Mouse (Mus musculus) embryonic fibroblast, embryonic 13.5 days (primary cell): ENCODE measurements around the gene Grid2. TPM values are rescaled to one million over a fixed set of nuclear protein-coding genes. Genes with fewer than 3 reads are reported as not detected.

Source experiments
- H3K27ac ChIP-seq: 2 replicates; pipeline ENCODE4 v1.5.1; 2012; ENCODE audit warnings: low read length, control low read depth, inconsistent platforms; ENCODE audit not compliant: insufficient read depth
- H3K4me1 ChIP-seq: 2 replicates; pipeline ENCODE4 v1.6.1; 2011; ENCODE audit warnings: low read length; ENCODE audit not compliant: control insufficient read depth, insufficient read depth
- H3K4me3 ChIP-seq: 2 replicates; pipeline ENCODE4 v1.5.1; 2011; ENCODE audit warnings: mild to moderate bottlenecking, control low read depth, low read length; ENCODE audit not compliant: insufficient read depth
- CTCF ChIP-seq: IDR thresholded peaks from 2 replicates; pipeline ENCODE4 v1.5.1; 2011; ENCODE audit warnings: mild to moderate bottlenecking, control low read depth, low read length, moderate library complexity, borderline replicate concordance; ENCODE audit not compliant: insufficient read depth
- POLR2A ChIP-seq: IDR thresholded peaks from 2 replicates; pipeline ENCODE4 v1.6.1; 2011; ENCODE audit warnings: low read depth, mild to moderate bottlenecking, control low read depth, low read length, moderate library complexity
- polyA plus RNA-seq: library from polyadenylated mRNA; stranded (reverse); fragments of >200 nt; gene quantifications from 2 replicates; pipeline ENCODE4 v1.2.4, GENCODE M21; 2011; ENCODE audit warnings: low read depth; ENCODE audit not compliant: missing spikeins, insufficient read length

Grid2 gene
- polyA plus RNA-seq, 1 experiment: 1.8 TPM

DNA sequence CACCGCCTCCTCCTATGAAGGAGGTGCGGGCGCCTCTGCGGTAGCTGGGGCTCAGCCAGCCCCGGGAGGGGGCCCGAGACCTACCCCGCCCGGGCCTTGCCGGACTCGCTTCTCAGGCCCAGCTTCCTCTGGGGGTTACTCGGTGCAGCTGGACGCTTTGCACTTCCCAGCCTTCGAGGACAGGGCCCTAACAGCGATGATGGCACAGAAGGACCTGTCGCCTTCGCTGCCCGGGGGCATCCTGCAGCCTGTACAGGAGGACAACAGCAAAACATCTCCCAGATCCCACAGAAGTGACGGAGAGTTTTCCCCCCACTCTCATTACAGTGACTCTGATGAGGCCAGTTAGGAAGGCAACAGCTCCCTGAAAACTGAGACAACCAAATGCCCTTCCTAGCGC lies 1474.4 kb downstream of the Grid2 start:
- H3K4me1 ChIP-seq: no peaks in the 10 kb centered on the region
- no peak for TF ChIP-seq POLR2A
- no peak for TF ChIP-seq CTCF
- no peak overlapping the region for H3K27ac ChIP-seq
- 0 out of 2 replicates have a peak overlapping the region, but pooled peaks have one; percentile 6 for H3K4me3 ChIP-seq

- no peaks in the 10 kb centered on the region for H3K4me1 ChIP-seq
- TF ChIP-seq CTCF: no peak
- TF ChIP-seq POLR2A: no peak
- H3K4me3 ChIP-seq: no peak overlapping the region
- H3K27ac ChIP-seq: no peak overlapping the region
These were observed 1474.9 kb downstream of the Grid2 start for GRCm38 (mm10) chr6:64730506-64731020.

GRCm38 (mm10) chr6:64731126-64731525 lies 1475.5 kb downstream of the Grid2 start:
- no peak overlapping the region for H3K4me3 ChIP-seq
- H3K4me1 ChIP-seq: no peaks in the 10 kb centered on the region
- TF ChIP-seq CTCF (no peak), POLR2A (no peak)
- no peak overlapping the region for H3K27ac ChIP-seq

DNA sequence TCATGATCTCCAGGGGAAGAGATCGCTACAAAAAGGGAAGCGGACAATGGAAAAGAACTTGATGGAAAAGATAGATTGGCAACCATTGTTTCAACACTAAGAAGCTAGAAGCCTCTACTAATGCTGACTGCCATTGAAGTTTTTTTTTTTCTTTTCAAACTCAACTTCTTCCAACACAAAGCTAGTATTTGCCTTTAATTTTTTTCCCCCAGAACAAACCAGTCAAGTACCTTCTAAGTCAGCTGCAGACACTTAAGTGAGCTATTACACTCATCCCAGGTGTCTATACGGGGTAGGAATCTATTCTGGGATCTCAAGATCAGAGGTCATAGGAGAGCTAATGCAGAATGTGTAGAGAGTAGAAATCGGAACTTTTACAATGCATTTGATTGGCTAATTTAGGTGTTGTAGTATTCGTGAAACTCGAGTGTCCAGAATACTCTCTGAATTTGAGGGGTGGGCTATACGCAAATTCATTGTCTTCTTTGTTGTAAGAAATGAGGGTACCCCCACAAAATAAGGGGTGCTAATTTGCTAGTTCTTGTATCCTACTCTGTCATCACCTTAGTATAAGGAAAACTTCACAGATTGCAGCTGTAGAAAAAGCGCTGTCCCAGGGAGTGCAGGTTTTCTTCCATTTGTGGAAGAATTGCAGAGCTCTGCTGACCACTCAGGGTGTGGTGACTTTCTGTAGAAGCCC lies 1476.1 kb downstream of the Grid2 start:
- Histone ChIP-seq H3K4me3 (no peak overlapping the region), H3K4me1 (no peaks in the 10 kb centered on the region)
- TF ChIP-seq POLR2A (no peak), CTCF (no peak)

DNA sequence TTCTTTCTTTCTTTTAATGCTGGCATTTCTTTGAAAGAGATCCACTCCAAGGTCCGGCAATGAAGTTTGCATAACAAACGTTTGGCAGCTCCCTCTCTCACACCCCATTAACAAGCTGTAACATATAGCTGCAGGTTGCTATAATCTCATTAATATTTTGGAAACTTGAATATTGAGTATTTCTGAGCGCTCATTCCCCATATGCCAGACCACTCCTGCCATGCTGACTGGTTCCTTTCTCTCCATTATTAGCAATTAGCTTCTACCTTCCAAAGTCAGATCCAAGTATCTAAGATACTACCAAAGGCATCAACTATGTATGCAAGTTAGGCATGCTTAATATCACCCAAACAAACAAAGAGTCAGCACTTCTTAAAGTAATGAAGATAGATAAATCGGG lies 1477.6 kb downstream of the Grid2 start:
- Histone ChIP-seq H3K27ac (no peak overlapping the region), H3K4me1 (no peaks in the 10 kb centered on the region), H3K4me3 (no peak overlapping the region)
- TF ChIP-seq CTCF (no peak), POLR2A (no peak)

More for the DNA sequence above, 1476.1 kb downstream of the Grid2 start:
- no peak overlapping the region for H3K27ac ChIP-seq

DNA sequence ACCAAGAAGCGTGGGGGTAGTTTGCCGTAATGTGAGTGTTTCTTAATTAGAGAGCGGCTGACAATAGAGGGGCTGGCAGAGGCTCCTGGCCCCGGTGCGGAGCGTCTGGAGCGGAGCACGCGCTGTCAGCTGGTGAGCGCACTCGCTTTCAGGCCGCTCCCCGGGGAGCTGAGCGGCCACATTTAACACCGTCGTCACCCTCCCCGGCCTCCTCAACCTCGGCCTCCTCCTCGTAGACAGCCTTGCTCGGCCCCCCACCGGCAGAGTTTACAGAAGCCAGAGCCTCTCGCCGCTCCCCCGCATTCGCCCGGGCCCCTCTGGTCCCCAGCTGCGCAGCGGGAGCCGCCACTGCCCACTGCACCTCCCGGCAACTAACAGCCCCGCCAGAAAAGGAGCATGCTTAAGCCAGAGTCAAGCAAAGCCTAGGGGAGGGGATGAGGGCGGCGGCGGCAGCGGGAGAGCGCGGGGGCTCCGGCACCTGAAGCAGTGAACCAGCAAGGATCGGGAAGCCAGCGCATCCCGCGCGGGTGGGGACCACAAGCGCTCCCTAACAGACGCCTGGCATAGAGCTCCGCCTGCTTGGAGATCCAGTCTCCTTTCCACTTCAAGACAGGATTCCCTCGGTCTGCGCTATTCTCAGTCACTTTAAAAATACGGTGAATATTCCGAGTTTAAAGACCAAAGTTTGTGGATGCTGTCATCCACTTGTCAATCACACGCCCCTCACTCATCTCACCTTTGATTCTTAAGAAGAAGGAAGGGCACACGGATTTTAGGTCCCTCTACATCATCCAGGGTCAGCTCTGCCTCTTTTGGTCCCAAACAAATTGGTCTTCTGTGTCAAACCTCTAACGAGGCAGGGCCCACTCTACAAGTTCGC lies 1479.0 kb downstream of the Grid2 start:
- Histone ChIP-seq H3K4me3 (no peak overlapping the region), H3K4me1 (no peaks in the 10 kb centered on the region), H3K27ac (no peak overlapping the region)
- TF ChIP-seq POLR2A (no peak), CTCF (no peak)

DNA sequence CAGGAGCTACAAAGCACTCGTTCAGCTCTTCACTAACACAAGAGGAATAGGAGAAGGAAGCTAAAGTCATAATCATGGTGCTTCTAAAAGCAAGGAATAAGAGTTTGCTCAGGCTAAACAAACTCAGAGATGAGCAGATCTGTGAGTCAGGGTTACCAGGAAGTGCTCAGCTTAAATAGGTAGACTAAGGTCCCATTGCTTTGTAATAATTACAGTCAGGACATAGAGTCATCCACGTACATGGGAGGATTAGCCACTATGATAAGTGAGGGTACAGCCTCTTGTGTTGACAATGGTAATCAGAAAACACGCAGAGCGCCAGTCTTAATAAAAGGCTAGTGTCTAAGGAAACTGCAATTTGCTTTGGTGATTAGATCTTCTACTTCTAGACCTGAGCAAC lies 1480.6 kb downstream of the Grid2 start:
- Histone ChIP-seq H3K4me3 (no peak overlapping the region), H3K4me1 (no peaks in the 10 kb centered on the region), H3K27ac (no peak overlapping the region)
- no peak for TF ChIP-seq CTCF
- TF ChIP-seq POLR2A: no peak

DNA sequence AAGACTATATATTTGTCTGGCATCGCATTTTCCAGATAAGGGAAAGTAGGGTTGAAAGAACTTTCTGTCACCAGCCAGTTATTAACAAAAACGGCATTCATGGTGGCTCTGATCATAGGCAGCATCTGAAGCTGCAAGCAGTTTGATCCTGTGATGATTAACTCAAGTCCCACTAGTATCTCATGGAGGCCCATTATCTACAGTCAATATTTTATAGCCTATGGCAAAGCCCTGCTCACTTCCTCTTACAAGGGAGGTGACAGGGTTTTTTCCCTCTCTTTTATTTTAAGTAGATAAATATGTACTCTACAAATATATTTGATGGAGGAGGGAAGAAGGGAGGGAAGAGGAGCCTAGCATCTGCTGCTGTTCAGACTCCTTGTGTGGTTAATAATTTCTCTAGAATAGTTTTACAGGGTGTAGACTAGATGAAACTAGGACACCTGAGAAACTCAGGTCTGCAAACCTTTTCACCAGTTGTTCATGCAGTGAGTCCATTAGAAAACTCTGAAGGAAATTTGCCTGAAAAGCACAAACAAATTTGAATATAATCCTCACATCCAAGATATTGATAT lies 1487.3 kb downstream of the Grid2 start:
- TF ChIP-seq CTCF: no peak
- no peak for TF ChIP-seq POLR2A
- Histone ChIP-seq H3K27ac (no peak overlapping the region), H3K4me3 (no peak overlapping the region), H3K4me1 (no peaks in the 10 kb centered on the region)
